29 mouse cellular contexts compared by ENCODE assay signal in genomic region chr5:25262266-25262665, GRCm38 (mm10). TPM values are rescaled to one million over a fixed set of nuclear protein-coding genes. Genes with fewer than 3 reads are reported as not detected.
A peak's percentile ranks its signal among the peaks of the same experiment; 100 is the strongest.
DNase-seq lines count a peak whose midpoint lies in the region; ATAC-seq and TF ChIP-seq lines count a peak whose summit lies in the region.
"Had no signal": no experiment of that assay in that cellular context is flagged by ENCODE, and none has a peak within 500 bp of the region (broad histone marks: within the 10 kb centered on the region; RNA-seq: fewer than 3 reads in every experiment).

No protein-coding gene starts in this region.

- H3K4me2 ChIP-seq in embryonic facial prominence, embryonic 14.5 days (ENCODE audit: low read depth, low read length), result no peak overlapping the region
- H3K4me2 ChIP-seq in heart, embryonic 11.5 days, result no peak overlapping the region
- no peak overlapping the region for H3K4me2 ChIP-seq in kidney, embryonic 15.5 days
- no peak overlapping the region for H3K4me2 ChIP-seq in kidney, postnatal 0 days (ENCODE audit: low read length)
- H3K4me2 ChIP-seq: embryonic facial prominence, embryonic 13.5 days; forebrain, embryonic 13.5 days; forebrain, embryonic 15.5 days had no signal

- H3K27me3 ChIP-seq in embryonic facial prominence, embryonic 14.5 days (replicated peaks; ENCODE audit: control insufficient read depth, insufficient read depth, low read length), result no peaks in the 10 kb centered on the region
- H3K27me3 ChIP-seq in embryonic facial prominence, embryonic 10.5 days (replicated peaks; ENCODE audit: low read depth, poor library complexity, severe bottlenecking), result no peaks in the 10 kb centered on the region
- no peaks in the 10 kb centered on the region for H3K27me3 ChIP-seq in heart, embryonic 11.5 days (ENCODE audit: control insufficient read depth, insufficient read depth, low read length)
- no peaks in the 10 kb centered on the region for H3K27me3 ChIP-seq in kidney, embryonic 15.5 days
- no peaks in the 10 kb centered on the region for H3K27me3 ChIP-seq in kidney, postnatal 0 days (ENCODE audit: insufficient read depth, low read length)
- H3K27me3 ChIP-seq: CH12.LX; embryonic facial prominence, embryonic 13.5 days; forebrain, embryonic 13.5 days; forebrain, embryonic 15.5 days; Patski had no signal

- H3K9ac ChIP-seq in embryonic facial prominence, embryonic 14.5 days (ENCODE audit: low read depth, low read length), result no peak overlapping the region
- 0 out of 2 replicates have a peak overlapping the region, but pooled peaks have one; percentile 28 for H3K9ac ChIP-seq in heart, embryonic 11.5 days (ENCODE audit: low read depth, low read length)
- no peak overlapping the region for H3K9ac ChIP-seq in kidney, embryonic 15.5 days
- H3K9ac ChIP-seq in kidney, postnatal 0 days (ENCODE audit: low read depth, low read length), result no peak overlapping the region
- H3K9ac ChIP-seq: embryonic facial prominence, embryonic 13.5 days; forebrain, embryonic 13.5 days; forebrain, embryonic 15.5 days had no signal

- H3K27ac ChIP-seq in embryonic facial prominence, embryonic 14.5 days (replicated peaks; ENCODE audit: low read depth, low read length), result no peak overlapping the region
- H3K27ac ChIP-seq in embryonic facial prominence, embryonic 10.5 days (replicated peaks), result no peak overlapping the region
- no peak overlapping the region for H3K27ac ChIP-seq in heart, embryonic 11.5 days (ENCODE audit: low read depth, low read length)
- peak overlapping the region; percentile 52; the same call in 1 of the 2 replicates for H3K27ac ChIP-seq in kidney, embryonic 15.5 days
- peak overlapping the region; percentile 64; the same call in 1 of the 2 replicates for H3K27ac ChIP-seq in kidney, postnatal 0 days
- H3K27ac ChIP-seq: embryonic facial prominence, embryonic 13.5 days; forebrain, embryonic 13.5 days; forebrain, embryonic 15.5 days had no signal

- 67% methylated on average over 7 of the region's 7 CpGs for WGBS in embryonic facial prominence, embryonic 14.5 days
- 91% methylated on average over 7 of the region's 7 CpGs for WGBS in embryonic facial prominence, embryonic 10.5 days
- 72% methylated on average over 7 of the region's 7 CpGs for WGBS in heart, embryonic 11.5 days (ENCODE audit: insufficient replicate concordance)
- 75% methylated on average over 7 of the region's 7 CpGs for WGBS in kidney, embryonic 15.5 days
- WGBS in kidney, postnatal 0 days, result 70% methylated on average over 7 of the region's 7 CpGs

- H3K36me3 ChIP-seq in embryonic facial prominence, embryonic 14.5 days (ENCODE audit: control insufficient read depth, insufficient read depth, low read length), result peaks cover 82% of the 10 kb centered on the region
- H3K36me3 ChIP-seq in embryonic facial prominence, embryonic 10.5 days (replicated peaks), result peaks cover 90% of the 10 kb centered on the region
- H3K36me3 ChIP-seq in heart, embryonic 11.5 days (ENCODE audit: control insufficient read depth, insufficient read depth, low read length), result peaks cover 10% of the 10 kb centered on the region
- peaks cover 90% of the 10 kb centered on the region for H3K36me3 ChIP-seq in kidney, embryonic 15.5 days
- H3K36me3 ChIP-seq in kidney, postnatal 0 days (ENCODE audit: insufficient read depth, low read length), result peaks cover 47% of the 10 kb centered on the region

- peak; percentile 5 for DNase-seq in embryonic facial prominence, embryonic 14.5 days (ENCODE audit: low spot score)
- DNase-seq in embryonic facial prominence, embryonic 10.5 days (ENCODE audit: low spot score), result no peak
- DNase-seq in heart, postnatal 14 days, result no peak
- DNase-seq in kidney, postnatal 4 days, result no peak
- no peak for DNase-seq in kidney, postnatal 0 days (ENCODE audit: low spot score)
- no peak for DNase-seq in kidney, postnatal 14 days
- DNase-seq: adrenal gland, adult 8-10 months; adrenal gland, postnatal 14 days; adrenal gland, postnatal 36 days; B cell, adult 2 months; cerebellum, adult 11-12 months; cerebellum, adult 2 months; cerebellum, adult 9-10 months; cerebellum, postnatal 10 days; cerebellum, postnatal 25 days had no signal

- H3K9me3 ChIP-seq in embryonic facial prominence, embryonic 14.5 days (ENCODE audit: control insufficient read depth, low read length), result no peaks in the 10 kb centered on the region
- H3K9me3 ChIP-seq in embryonic facial prominence, embryonic 10.5 days, result no peaks in the 10 kb centered on the region
- H3K9me3 ChIP-seq in heart, embryonic 11.5 days (replicated peaks; ENCODE audit: control insufficient read depth, low read length), result no peaks in the 10 kb centered on the region
- no peaks in the 10 kb centered on the region for H3K9me3 ChIP-seq in kidney, embryonic 15.5 days (replicated peaks)
- no peaks in the 10 kb centered on the region for H3K9me3 ChIP-seq in kidney, postnatal 0 days (replicated peaks; ENCODE audit: low read length)
- H3K9me3 ChIP-seq: embryonic facial prominence, embryonic 13.5 days; forebrain, embryonic 13.5 days; forebrain, embryonic 15.5 days; G1E had no signal

- TF ChIP-seq CTCF in kidney, postnatal 0 days (IDR thresholded peaks at IDR 0.05; ENCODE audit: low read depth), result no peak

- no peak for ATAC-seq in embryonic facial prominence, embryonic 14.5 days (ENCODE audit: low read depth)
- no peak for ATAC-seq in heart, embryonic 11.5 days (replicated peaks; ENCODE audit: insufficient number of reproducible peaks, low FRiP score, low TSS enrichment)
- ATAC-seq in kidney, embryonic 15.5 days (replicated peaks; ENCODE audit: low FRiP score), result no peak
- ATAC-seq in kidney, postnatal 0 days (replicated peaks; ENCODE audit: low FRiP score, low read depth), result no peak
- ATAC-seq: activated CD4-positive, CD25-positive, alpha-beta regulatory T cell, adult 4 months; CD4-positive, CD25-positive, alpha-beta regulatory T cell, adult 4 months; forebrain, embryonic 13.5 days; forebrain, embryonic 15.5 days; Patski had no signal

- intact Hi-C loops in heart, postnatal 14 days (cut with DNase I), result no loop called here

- H3K4me1 ChIP-seq in embryonic facial prominence, embryonic 14.5 days (ENCODE audit: control insufficient read depth, insufficient read depth, low read length), result no peaks in the 10 kb centered on the region
- H3K4me1 ChIP-seq in embryonic facial prominence, embryonic 10.5 days, result no peaks in the 10 kb centered on the region
- no peaks in the 10 kb centered on the region for H3K4me1 ChIP-seq in heart, embryonic 11.5 days (ENCODE audit: control insufficient read depth, insufficient read depth, low read length)
- H3K4me1 ChIP-seq in kidney, embryonic 15.5 days, result no peaks in the 10 kb centered on the region
- H3K4me1 ChIP-seq in kidney, postnatal 0 days (replicated peaks; ENCODE audit: insufficient read depth, low read length), result no peaks in the 10 kb centered on the region
- H3K4me1 ChIP-seq: embryonic facial prominence, embryonic 13.5 days; forebrain, embryonic 13.5 days; forebrain, embryonic 15.5 days had no signal

- H3K4me3 ChIP-seq in embryonic facial prominence, embryonic 14.5 days (ENCODE audit: low read depth, low read length), result no peak overlapping the region
- H3K4me3 ChIP-seq in embryonic facial prominence, embryonic 10.5 days, result no peak overlapping the region
- H3K4me3 ChIP-seq in heart, embryonic 11.5 days (ENCODE audit: low read depth, low read length), result no peak overlapping the region
- no peak overlapping the region for H3K4me3 ChIP-seq in kidney, embryonic 15.5 days (replicated peaks)
- H3K4me3 ChIP-seq in kidney, postnatal 0 days (replicated peaks; ENCODE audit: low read depth, low read length), result no peak overlapping the region
- H3K4me3 ChIP-seq: embryonic facial prominence, embryonic 13.5 days; forebrain, embryonic 13.5 days; forebrain, embryonic 15.5 days had no signal

RNA-seq across cellular contexts. Expression of gene E130116L18Rik, which starts 39.3 kb away (rescaled TPM):
- not detected in 2 replicates for polyA plus RNA-seq in embryonic facial prominence, embryonic 14.5 days (2014; fragmentation: Nextera tagmentation; extraction: Ambion mirVana)
- polyA plus RNA-seq in embryonic facial prominence, embryonic 10.5 days (2016; fragmentation: Nextera tagmentation; extraction: Ambion mirVana), result 2.9 TPM in 1 of 2 replicates, not detected in the other
- polyA plus RNA-seq in heart, embryonic 11.5 days (2014; fragmentation: Nextera tagmentation; extraction: Ambion mirVana), result not detected in 2 replicates
- total RNA-seq in heart, postnatal 14 days (2021), result not detected
- polyA plus RNA-seq in kidney, embryonic 15.5 days (2015; fragmentation: Nextera tagmentation; extraction: Ambion mirVana), result 1.9 TPM in 1 of 2 replicates, not detected in the other
- polyA plus RNA-seq in kidney, postnatal 0 days (2015; fragmentation: Nextera tagmentation; extraction: Ambion mirVana), result 0.74 and 2.2 TPM in 2 replicates
- total RNA-seq: adrenal gland, adult 18-20 months; adrenal gland, adult 8-10 months; adrenal gland, postnatal 14 days; adrenal gland, postnatal 36 days; CH12.LX; G1E had no signal
- polyA plus RNA-seq: activated CD4-positive, CD25-positive, alpha-beta regulatory T cell, adult 4 months; CD4-positive, CD25-positive, alpha-beta regulatory T cell, adult 4 months; cerebellum, adult 2 months; cortical plate, adult 2 months; embryonic facial prominence, embryonic 11.5 days; embryonic facial prominence, embryonic 13.5 days; forebrain, embryonic 11.5 days; forebrain, embryonic 13.5 days; forebrain, embryonic 15.5 days; G1E had no signal

RNA-seq across cellular contexts. Expression of gene Galnt11, which starts 40.6 kb away (rescaled TPM):
- 42.1 and 44.5 TPM in 2 replicates for polyA plus RNA-seq in embryonic facial prominence, embryonic 14.5 days (2014; fragmentation: Nextera tagmentation; extraction: Ambion mirVana)
- polyA plus RNA-seq in embryonic facial prominence, embryonic 10.5 days (2016; fragmentation: Nextera tagmentation; extraction: Ambion mirVana), result 29.3 and 29.8 TPM in 2 replicates
- 37.7 and 39.3 TPM in 2 replicates for polyA plus RNA-seq in heart, embryonic 11.5 days (2014; fragmentation: Nextera tagmentation; extraction: Ambion mirVana)
- 10 to 100 TPM; 24.5 TPM for total RNA-seq in heart, postnatal 14 days (2021)
- polyA plus RNA-seq in kidney, embryonic 15.5 days (2015; fragmentation: Nextera tagmentation; extraction: Ambion mirVana), result 69.8 and 71.3 TPM in 2 replicates
- 212 and 231 TPM in 2 replicates for polyA plus RNA-seq in kidney, postnatal 0 days (2015; fragmentation: Nextera tagmentation; extraction: Ambion mirVana)
- polyA plus RNA-seq: G1E had no signal

Comparison
In these comparisons a context has a peak if more than half of its experiments do, and no peak if none do; other contexts are left out.
1. H3K27ac ChIP-seq: peak in kidney, embryonic 15.5 days (single experiment) and kidney, postnatal 0 days (single experiment); none in embryonic facial prominence, embryonic 14.5 days (single experiment), embryonic facial prominence, embryonic 10.5 days (single experiment) and heart, embryonic 11.5 days (single experiment).